Mouse (Mus musculus): ENCODE measurements around the gene Olfr854. TPM values are rescaled to one million over a fixed set of nuclear protein-coding genes. Genes with fewer than 3 reads are reported as not detected.

The Olfr854 gene
- polyA plus RNA-seq (2011; ENCODE audit: insufficient read depth, insufficient read length, low replicate concordance, missing spikeins), result not detected in 2 replicates

DNA sequence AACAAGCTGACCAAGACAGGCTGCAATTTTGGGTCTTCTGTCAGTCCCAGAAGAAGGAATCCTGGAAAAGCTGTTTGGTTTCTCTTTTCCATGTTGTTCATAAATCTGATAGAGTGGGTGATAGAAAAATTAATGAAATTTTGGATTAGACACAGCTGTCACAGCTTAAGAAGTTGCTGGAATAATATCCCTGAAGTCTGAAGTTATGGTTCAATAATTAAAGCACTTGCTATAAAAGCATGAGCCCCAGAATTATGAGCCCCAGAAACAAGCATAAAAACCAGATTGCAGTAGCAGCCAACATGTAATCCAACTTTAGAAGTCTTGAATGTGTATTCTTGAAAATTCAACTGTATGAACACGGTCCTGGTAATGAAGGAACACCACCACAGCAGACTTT is at the start of gene Olfr854:
TSS of gene Olfr854 (minus strand) at position 101 of the 400 bp plus-strand sequence.
- no peak for TF ChIP-seq POLR2A (IDR thresholded peaks at IDR 0.05; ENCODE audit: borderline replicate concordance, control insufficient read depth, low read depth, low read length)
- no peak for TF ChIP-seq CTCF (IDR thresholded peaks at IDR 0.05; ENCODE audit: control insufficient read depth, insufficient read depth, low read length)
- 64% methylated on average over 1 of the region's 1 CpGs for WGBS

GRCm38 (mm10) chr9:19582317-19582716 is 15.1 kb upstream of the Olfr854 start, which contains the start of gene Olfr855:
TSS of gene Olfr855 (plus strand) at chr9:19582617.
- TF ChIP-seq POLR2A (IDR thresholded peaks at IDR 0.05; ENCODE audit: borderline replicate concordance, control insufficient read depth, low read depth, low read length), result no peak
- TF ChIP-seq CTCF (IDR thresholded peaks at IDR 0.05; ENCODE audit: control insufficient read depth, insufficient read depth, low read length), result no peak
- no peak within 1 kb of the TSS for H3K27ac ChIP-seq (ENCODE audit: control insufficient read depth, insufficient read depth, low read depth, low read length, poor library complexity)
- H3K4me1 ChIP-seq (ENCODE audit: control insufficient read depth, insufficient read depth, low read length), result no peaks in the 10 kb centered on the region
- H3K4me3 ChIP-seq (replicated peaks; ENCODE audit: control insufficient read depth, low read depth, low read length), result no peak within 1 kb of the TSS

More for the DNA sequence above, at the start of gene Olfr854:
- Histone ChIP-seq H3K4me3 (replicated peaks; ENCODE audit: control insufficient read depth, low read depth, low read length) (no peak within 1 kb of the TSS), H3K27ac (ENCODE audit: control insufficient read depth, insufficient read depth, low read depth, low read length, poor library complexity) (no peak within 1 kb of the TSS), H3K4me1 (ENCODE audit: control insufficient read depth, insufficient read depth, low read length) (no peaks in the 10 kb centered on the region)

DNA sequence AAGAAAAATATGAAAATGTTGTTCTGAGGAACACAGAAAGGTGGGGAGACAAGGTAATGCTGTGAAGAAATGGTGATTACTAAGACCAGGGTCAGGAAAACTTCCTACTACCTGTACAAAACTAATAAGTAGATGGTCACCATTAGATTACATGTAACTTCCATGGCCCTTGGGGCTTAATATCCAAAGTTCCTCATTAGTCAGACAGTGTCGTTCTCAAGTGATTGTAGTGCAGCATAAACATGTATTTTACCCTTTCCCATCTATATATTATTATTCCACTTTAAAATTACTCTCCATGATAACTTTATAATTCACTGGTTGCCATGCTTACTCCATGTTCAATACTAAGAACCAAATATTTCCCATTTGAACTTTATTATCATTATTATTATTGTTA is 26.2 kb downstream of the Olfr854 start, which contains the start of gene Olfr853:
TSS of gene Olfr853 (minus strand) at position 101 of the 400 bp plus-strand sequence.
- 71% methylated on average over 1 of the region's 1 CpGs for whole genome bisulfite sequencing
- Histone ChIP-seq H3K4me1 (ENCODE audit: control insufficient read depth, insufficient read depth, low read length) (no peaks in the 10 kb centered on the region), H3K4me3 (replicated peaks; ENCODE audit: control insufficient read depth, low read depth, low read length) (no peak within 1 kb of the TSS), H3K27ac (ENCODE audit: control insufficient read depth, insufficient read depth, low read depth, low read length, poor library complexity) (no peak within 1 kb of the TSS)
- TF ChIP-seq CTCF (IDR thresholded peaks at IDR 0.05; ENCODE audit: control insufficient read depth, insufficient read depth, low read length) (no peak), POLR2A (IDR thresholded peaks at IDR 0.05; ENCODE audit: borderline replicate concordance, control insufficient read depth, low read depth, low read length) (no peak)

Other genes with a start within 250 kb of the Olfr854 start
- gene Olfr845, start 230.9 kb downstream of the Olfr854 start, polyA plus RNA-seq (2011; ENCODE audit: insufficient read depth, insufficient read length, low replicate concordance, missing spikeins), result not detected in 2 replicates
- gene Olfr846, start 203.4 kb downstream of the Olfr854 start, polyA plus RNA-seq (2011; ENCODE audit: insufficient read depth, insufficient read length, low replicate concordance, missing spikeins), result not detected in 2 replicates
- not detected in 2 replicates for gene Olfr847, start 188.7 kb downstream of the Olfr854 start, polyA plus RNA-seq (2011; ENCODE audit: insufficient read depth, insufficient read length, low replicate concordance, missing spikeins)
- not detected in 2 replicates for gene Olfr849, start 127.1 kb downstream of the Olfr854 start, polyA plus RNA-seq (2011; ENCODE audit: insufficient read depth, insufficient read length, low replicate concordance, missing spikeins)
- gene Olfr850, start 89.1 kb downstream of the Olfr854 start, polyA plus RNA-seq (2011; ENCODE audit: insufficient read depth, insufficient read length, low replicate concordance, missing spikeins), result not detected in 2 replicates
- not detected in 2 replicates for gene Olfr851, start 74.1 kb downstream of the Olfr854 start, polyA plus RNA-seq (2011; ENCODE audit: insufficient read depth, insufficient read length, low replicate concordance, missing spikeins)
- gene Olfr853, start 26.3 kb downstream of the Olfr854 start, polyA plus RNA-seq (2011; ENCODE audit: insufficient read depth, insufficient read length, low replicate concordance, missing spikeins), result not detected in 2 replicates
- gene Olfr855, start 15.2 kb upstream of the Olfr854 start, polyA plus RNA-seq (2011; ENCODE audit: insufficient read depth, insufficient read length, low replicate concordance, missing spikeins), result not detected in 2 replicates
- gene Zfp317, start 54.7 kb upstream of the Olfr854 start, polyA plus RNA-seq (2011; ENCODE audit: insufficient read depth, insufficient read length, low replicate concordance, missing spikeins), result 4.4 and 8.6 TPM in 2 replicates
- gene Olfr857, start 142.1 kb upstream of the Olfr854 start, polyA plus RNA-seq (2011; ENCODE audit: insufficient read depth, insufficient read length, low replicate concordance, missing spikeins), result not detected in 2 replicates
- gene Olfr58, start 212.9 kb upstream of the Olfr854 start, polyA plus RNA-seq (2011; ENCODE audit: insufficient read depth, insufficient read length, low replicate concordance, missing spikeins), result not detected in 2 replicates
- not detected in 2 replicates for gene Olfr859, start 237.5 kb upstream of the Olfr854 start, polyA plus RNA-seq (2011; ENCODE audit: insufficient read depth, insufficient read length, low replicate concordance, missing spikeins)

Data from bone marrow, adult 2 months (tissue).